Mouse (Mus musculus): ENCODE results near the gene Slco6c1.

The Slco6c1 gene

GRCm38 (mm10) chr1:97128201-97128600, at the start of gene Slco6c1:
Slco6c1 (minus strand) TSS chr1:97128301.
- no peak for DNase-seq

DNA sequence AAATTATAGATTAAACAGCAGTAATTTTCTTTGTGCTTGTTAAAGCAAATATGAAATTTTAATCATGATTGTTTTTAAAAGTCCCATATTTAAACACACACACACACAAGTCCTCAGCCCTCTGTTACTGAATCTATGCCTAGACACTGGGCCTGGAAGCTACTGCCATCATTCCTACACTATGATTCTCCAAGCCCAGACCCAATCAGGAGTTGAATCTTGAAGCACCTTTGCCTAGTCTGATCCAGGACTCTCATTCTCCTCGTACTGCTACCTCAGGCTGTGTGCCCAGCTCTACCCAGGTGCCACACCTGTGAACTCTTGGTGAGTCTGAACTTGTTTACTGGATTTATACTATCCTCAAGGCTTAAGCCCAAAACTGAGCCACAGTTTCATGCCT, 89.1 kb downstream of the Slco6c1 start:
- no peak for DNase-seq

DNA sequence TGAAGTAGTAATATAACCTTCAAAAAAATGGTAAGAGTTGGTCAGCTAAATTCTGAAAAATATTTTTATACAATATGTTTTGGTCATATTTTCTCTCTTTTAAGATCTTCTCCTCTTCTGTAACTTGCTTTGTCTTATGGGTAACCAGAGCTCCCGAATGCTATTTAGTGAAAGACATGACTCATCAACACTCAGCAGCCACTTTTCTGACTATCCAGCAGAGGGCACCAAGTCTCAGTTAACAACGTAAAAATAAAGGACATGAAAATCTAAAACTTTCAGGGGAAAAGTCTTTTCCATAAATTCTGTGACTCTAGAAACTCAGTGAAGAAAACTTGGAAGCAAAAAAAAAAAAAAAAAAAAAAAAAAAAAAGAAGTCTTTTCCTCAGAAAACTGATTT, 89.6 kb downstream of the Slco6c1 start:
- DNase-seq = peak; percentile 5

DNA sequence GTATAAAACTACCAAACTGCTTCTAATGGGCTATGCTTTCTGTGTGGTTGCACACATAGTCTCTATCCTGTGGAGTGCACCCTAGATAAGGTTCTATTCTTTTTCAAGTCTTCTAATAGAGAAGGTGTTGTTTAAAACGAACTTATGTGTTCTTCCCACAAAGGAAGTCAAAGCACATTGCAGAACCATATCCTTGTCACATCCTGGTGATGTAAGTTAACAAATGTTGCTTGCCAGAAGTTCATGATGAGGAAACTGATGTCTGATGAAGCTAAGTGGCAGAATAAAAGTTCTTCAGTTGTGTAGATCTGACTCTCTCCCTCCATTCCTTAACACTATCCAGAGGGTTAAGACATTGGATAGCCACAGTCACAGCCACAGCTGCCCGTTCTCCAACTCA, 90.1 kb downstream of the Slco6c1 start:
- DNase-seq = no peak

GRCm38 (mm10) chr1:97021388-97021787, 106.7 kb downstream of the Slco6c1 start:
- DNase-seq = no peak

DNA sequence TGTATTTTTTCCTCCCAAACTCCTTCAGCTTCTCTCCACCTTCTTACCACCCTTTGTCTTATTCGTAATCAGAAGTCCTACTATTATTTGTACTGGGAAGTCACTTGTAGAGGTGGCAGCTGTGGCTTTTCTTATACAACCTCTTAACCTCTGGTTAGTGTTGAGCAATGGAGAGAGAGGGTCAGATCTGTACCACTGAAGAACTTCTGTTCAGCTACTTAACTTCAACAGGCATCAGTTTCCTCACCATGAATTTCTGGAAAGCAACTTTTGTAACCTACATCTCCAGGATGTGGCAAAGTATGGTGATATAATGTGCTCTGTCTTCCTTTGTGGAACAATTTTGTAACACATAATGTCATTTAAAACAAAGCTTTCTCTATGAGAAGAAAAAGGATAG, 108.7 kb downstream of the Slco6c1 start:
- no peak for DNase-seq

DNA sequence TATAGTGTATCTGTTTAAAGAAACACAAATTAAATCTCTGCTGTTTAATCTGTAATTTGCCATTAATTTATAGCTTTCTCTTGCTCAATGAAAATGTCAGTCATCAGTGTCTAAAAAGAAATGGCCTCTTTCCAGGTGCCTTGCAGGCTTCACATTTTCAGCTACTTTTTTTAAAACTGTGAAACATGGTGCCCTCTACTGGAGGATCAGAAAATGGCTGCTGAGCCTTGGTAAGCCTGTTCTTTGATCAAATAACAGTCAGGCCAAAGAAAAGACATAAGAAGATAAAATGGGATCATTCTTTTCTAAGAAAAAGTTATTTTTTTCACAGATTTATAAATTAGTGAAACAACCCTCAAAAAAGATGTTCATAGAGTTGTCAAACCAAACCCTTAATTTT, 109.1 kb downstream of the Slco6c1 start:
- peak; percentile 8 for DNase-seq
